Mouse (Mus musculus): Measurements from ENCODE around the gene Synpo2l. TPM values are rescaled to one million over a fixed set of nuclear protein-coding genes. Genes with fewer than 3 reads are reported as not detected.

Synpo2l gene
- polyA plus RNA-seq, 1 experiment from 2014 or later: 0.17 TPM

DNA sequence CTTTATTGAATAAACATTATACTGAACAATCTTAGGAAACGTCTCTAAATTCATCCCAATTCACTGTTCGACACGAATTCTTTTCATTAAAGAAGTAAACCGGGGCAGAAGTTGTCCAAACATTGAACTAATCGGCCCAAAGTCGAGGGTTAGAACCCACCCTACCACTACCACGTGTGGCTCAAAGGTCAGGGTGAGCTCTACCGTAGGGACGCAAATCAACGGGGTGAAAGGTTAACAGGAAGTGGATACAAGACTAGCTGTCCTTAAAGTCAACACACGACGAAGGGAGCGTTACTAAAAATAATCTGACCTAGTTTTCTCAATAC, 5.5 kb upstream of the Synpo2l start:
- H3K4me3 ChIP-seq: peak overlapping the region; percentile 85
- H3K4me2 ChIP-seq (replicated peaks): peak overlapping the region; percentile 83
- H3K27ac ChIP-seq (replicated peaks): peak overlapping the region; percentile 83
- ATAC-seq (replicated peaks): peak; percentile 72
- no peaks in the 10 kb centered on the region; the same call in 1 of the 2 replicates for H3K27me3 ChIP-seq
- H3K9me3 ChIP-seq: no peaks in the 10 kb centered on the region
- H3K36me3 ChIP-seq: peaks cover 27% of the 10 kb centered on the region
- 12% methylated on average over 13 of the region's 13 CpGs for WGBS
- H3K9ac ChIP-seq (replicated peaks): peak overlapping the region; percentile 38
- H3K4me1 ChIP-seq: peaks cover 20% of the 10 kb centered on the region

GRCm38 (mm10) chr14:20672990-20673389, 4.8 kb upstream of the Synpo2l start:
- no peak overlapping the region for H3K4me3 ChIP-seq
- ATAC-seq (replicated peaks): no peak
- H3K27me3 ChIP-seq: no peaks in the 10 kb centered on the region; the same call in 1 of the 2 replicates
- no peaks in the 10 kb centered on the region for H3K9me3 ChIP-seq
- peaks cover 20% of the 10 kb centered on the region for H3K4me1 ChIP-seq
- peaks cover 20% of the 10 kb centered on the region for H3K36me3 ChIP-seq
- WGBS: 92% methylated on average over 2 of the region's 2 CpGs
- peak overlapping the region; percentile 83; the same call in 1 of the 2 replicates for H3K4me2 ChIP-seq (replicated peaks)
- no peak overlapping the region for H3K27ac ChIP-seq (replicated peaks)
- no peak overlapping the region for H3K9ac ChIP-seq (replicated peaks)

- ATAC-seq (replicated peaks): no peak
- Histone ChIP-seq H3K9ac (replicated peaks) (no peak overlapping the region), H3K27ac (replicated peaks) (no peak overlapping the region), H3K36me3 (no peaks in the 10 kb centered on the region), H3K4me1 (no peaks in the 10 kb centered on the region), H3K4me2 (replicated peaks) (no peak overlapping the region), H3K27me3 (peaks cover 8% of the 10 kb centered on the region; the same call in 1 of the 2 replicates), H3K4me3 (no peak overlapping the region), H3K9me3 (no peaks in the 10 kb centered on the region)
- 67% methylated on average over 1 of the region's 1 CpGs for WGBS
Measured at GRCm38 (mm10) chr14:20667469-20667868, 685 bp downstream of the Synpo2l start.

DNA sequence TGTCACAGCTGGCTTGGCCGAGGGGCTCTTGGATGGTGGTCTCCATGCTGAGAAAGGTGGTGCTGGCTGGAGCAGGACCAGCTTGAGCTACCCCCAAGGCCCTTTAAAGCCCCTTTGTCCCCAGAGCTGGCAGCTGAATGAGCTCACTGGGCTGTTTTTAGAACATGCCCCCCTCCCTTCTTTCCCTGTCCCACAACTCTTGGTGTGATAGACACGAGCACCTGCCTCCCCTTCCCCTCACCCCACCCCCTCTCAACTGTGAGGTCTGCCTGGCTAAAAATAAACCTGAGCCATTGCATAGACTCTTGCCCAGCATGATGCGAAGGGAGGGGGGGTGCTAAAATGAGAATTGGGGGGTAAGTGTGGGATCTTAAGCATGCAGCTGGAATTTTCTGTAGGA, 3.7 kb downstream of the Synpo2l start:
- ATAC-seq (replicated peaks): no peak

DNA sequence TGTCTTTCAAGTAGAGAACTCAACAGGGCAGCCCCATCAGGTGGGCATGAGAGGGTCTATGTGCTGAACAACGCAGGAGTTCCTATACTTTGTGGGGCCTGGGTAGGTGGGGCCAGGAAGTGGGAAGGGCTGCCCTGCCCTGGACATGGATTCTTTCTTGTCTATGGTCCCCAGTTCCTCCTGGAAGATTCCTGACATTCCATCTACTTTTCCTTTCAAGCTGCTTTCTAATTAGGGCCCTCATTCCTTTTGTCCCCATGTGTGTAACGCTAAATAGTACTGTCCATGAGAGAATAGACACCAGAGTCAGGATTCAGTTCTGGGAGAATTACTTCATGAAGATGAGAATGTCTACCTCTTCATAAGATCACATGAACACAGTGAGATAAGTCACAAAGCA, 4.6 kb downstream of the Synpo2l start:
- Histone ChIP-seq H3K27ac (replicated peaks) (no peak overlapping the region), H3K4me1 (peaks cover 11% of the 10 kb centered on the region), H3K9ac (replicated peaks) (no peak overlapping the region), H3K9me3 (no peaks in the 10 kb centered on the region), H3K27me3 (0 out of 2 replicates have a peak, but pooled peaks cover 8% of the 10 kb centered on the region), H3K36me3 (no peaks in the 10 kb centered on the region), H3K4me2 (replicated peaks) (no peak overlapping the region), H3K4me3 (no peak overlapping the region)
- ATAC-seq (replicated peaks): no peak
- WGBS: 73% methylated on average over 2 of the region's 2 CpGs

More for the DNA sequence above, 3.7 kb downstream of the Synpo2l start:
- Histone ChIP-seq H3K36me3 (no peaks in the 10 kb centered on the region), H3K9me3 (no peaks in the 10 kb centered on the region), H3K4me3 (no peak overlapping the region), H3K4me2 (replicated peaks) (no peak overlapping the region), H3K4me1 (peaks cover 11% of the 10 kb centered on the region), H3K27me3 (0 out of 2 replicates have a peak, but pooled peaks cover 8% of the 10 kb centered on the region), H3K9ac (replicated peaks) (no peak overlapping the region), H3K27ac (replicated peaks) (no peak overlapping the region)
- 40% methylated on average over 3 of the region's 3 CpGs for WGBS

DNA sequence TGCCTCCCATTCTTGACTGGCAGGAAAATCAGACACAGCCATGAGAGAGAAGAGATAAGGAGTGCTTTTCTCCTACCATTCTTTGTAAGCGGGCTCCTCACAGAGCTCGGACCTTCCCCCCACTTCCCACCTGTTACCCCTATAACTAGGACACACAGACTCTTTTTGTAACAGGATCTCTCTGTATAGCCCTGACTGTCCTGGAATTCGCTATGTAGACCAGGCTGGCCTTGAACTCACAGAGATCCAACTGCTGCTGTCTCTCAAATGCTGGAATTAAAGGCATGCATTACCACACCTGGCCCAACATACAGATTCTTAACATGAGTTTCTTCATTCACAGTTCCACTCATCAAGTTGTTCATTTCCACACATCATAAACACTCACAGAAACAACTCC, 5.4 kb downstream of the Synpo2l start:
- Histone ChIP-seq H3K9me3 (no peaks in the 10 kb centered on the region), H3K27ac (replicated peaks) (no peak overlapping the region), H3K4me1 (peaks cover 11% of the 10 kb centered on the region), H3K27me3 (0 out of 2 replicates have a peak, but pooled peaks cover 8% of the 10 kb centered on the region), H3K9ac (replicated peaks) (no peak overlapping the region), H3K36me3 (no peaks in the 10 kb centered on the region), H3K4me2 (replicated peaks) (no peak overlapping the region), H3K4me3 (no peak overlapping the region)
- no peak for ATAC-seq (replicated peaks)
- 92% methylated on average over 3 of the region's 3 CpGs for WGBS

- 8% methylated on average over 19 of the region's 19 CpGs for WGBS
- Histone ChIP-seq H3K4me3 (peak overlapping the region; percentile 52), H3K27ac (replicated peaks) (peak overlapping the region; percentile 64), H3K4me2 (replicated peaks) (peak overlapping the region; percentile 69), H3K36me3 (no peaks in the 10 kb centered on the region), H3K9ac (replicated peaks) (peak overlapping the region; percentile 60), H3K4me1 (peaks cover 11% of the 10 kb centered on the region), H3K9me3 (no peaks in the 10 kb centered on the region), H3K27me3 (0 out of 2 replicates have a peak, but pooled peaks cover 8% of the 10 kb centered on the region)
- ATAC-seq (replicated peaks): peak; percentile 21; the same call in 1 of the 2 replicates
Measured at GRCm38 (mm10) chr14:20661661-20662331, 6.4 kb downstream of the Synpo2l start.

- 1% methylated on average over 52 of the region's 52 CpGs for WGBS
- Histone ChIP-seq H3K27ac (replicated peaks) (peak overlapping the region; percentile 64), H3K27me3 (0 out of 2 replicates have a peak, but pooled peaks cover 8% of the 10 kb centered on the region), H3K4me2 (replicated peaks) (peak overlapping the region; percentile 69), H3K9me3 (no peaks in the 10 kb centered on the region), H3K4me1 (peaks cover 11% of the 10 kb centered on the region), H3K9ac (replicated peaks) (peak overlapping the region; percentile 60), H3K36me3 (no peaks in the 10 kb centered on the region), H3K4me3 (peak overlapping the region; percentile 52)
- ATAC-seq (replicated peaks): peak; percentile 88
Measured at GRCm38 (mm10) chr14:20660827-20661660, 7.1 kb downstream of the Synpo2l start.

- no peaks in the 10 kb centered on the region for H3K9me3 ChIP-seq
- H3K4me1 ChIP-seq: peaks cover 11% of the 10 kb centered on the region
- H3K27ac ChIP-seq (replicated peaks): no peak overlapping the region
- H3K9ac ChIP-seq (replicated peaks): no peak overlapping the region
- no peak overlapping the region for H3K4me2 ChIP-seq (replicated peaks)
- WGBS: 97% methylated on average over 7 of the region's 7 CpGs
- H3K27me3 ChIP-seq: 0 out of 2 replicates have a peak, but pooled peaks cover 5% of the 10 kb centered on the region
- ATAC-seq (replicated peaks): no peak
- H3K36me3 ChIP-seq: no peaks in the 10 kb centered on the region
- H3K4me3 ChIP-seq: no peak overlapping the region
Measured at GRCm38 (mm10) chr14:20659687-20660086, 8.5 kb downstream of the Synpo2l start.

DNA sequence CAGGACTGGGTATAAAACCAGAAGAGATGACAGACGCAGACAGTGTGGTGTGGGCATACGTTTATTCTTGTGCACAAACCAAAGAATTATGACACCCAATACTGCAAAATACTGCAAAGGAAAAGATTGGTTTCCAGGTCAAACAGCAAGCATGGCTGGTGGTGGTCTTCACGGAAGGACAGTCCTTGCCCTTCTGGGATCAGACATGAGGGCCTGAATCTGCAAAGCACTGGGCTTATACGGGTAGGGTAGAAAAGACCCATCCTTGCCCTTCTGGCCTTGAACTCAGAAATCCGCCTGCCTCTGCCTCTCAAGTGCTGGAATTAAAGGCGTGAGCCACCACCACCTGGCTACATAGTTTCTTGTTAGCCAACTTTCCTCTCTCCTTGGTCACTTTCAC, 9.3 kb downstream of the Synpo2l start:
- Histone ChIP-seq H3K36me3 (no peaks in the 10 kb centered on the region), H3K4me3 (no peak overlapping the region), H3K27me3 (0 out of 2 replicates have a peak, but pooled peaks cover 5% of the 10 kb centered on the region), H3K9me3 (no peaks in the 10 kb centered on the region), H3K4me1 (peaks cover 11% of the 10 kb centered on the region), H3K4me2 (replicated peaks) (no peak overlapping the region), H3K27ac (replicated peaks) (no peak overlapping the region), H3K9ac (replicated peaks) (no peak overlapping the region)
- WGBS: 90% methylated on average over 6 of the region's 6 CpGs
- no peak for ATAC-seq (replicated peaks)

- no peak overlapping the region for H3K9ac ChIP-seq (replicated peaks)
- no peak for ATAC-seq (replicated peaks)
- no peaks in the 10 kb centered on the region for H3K36me3 ChIP-seq
- no peaks in the 10 kb centered on the region for H3K9me3 ChIP-seq
- H3K4me3 ChIP-seq: no peak overlapping the region
- H3K27me3 ChIP-seq: 0 out of 2 replicates have a peak, but pooled peaks cover 5% of the 10 kb centered on the region
- peaks cover 11% of the 10 kb centered on the region for H3K4me1 ChIP-seq
- no peak overlapping the region for H3K27ac ChIP-seq (replicated peaks)
- H3K4me2 ChIP-seq (replicated peaks): no peak overlapping the region
Measured at GRCm38 (mm10) chr14:20658326-20658725, 9.8 kb downstream of the Synpo2l start.

DNA sequence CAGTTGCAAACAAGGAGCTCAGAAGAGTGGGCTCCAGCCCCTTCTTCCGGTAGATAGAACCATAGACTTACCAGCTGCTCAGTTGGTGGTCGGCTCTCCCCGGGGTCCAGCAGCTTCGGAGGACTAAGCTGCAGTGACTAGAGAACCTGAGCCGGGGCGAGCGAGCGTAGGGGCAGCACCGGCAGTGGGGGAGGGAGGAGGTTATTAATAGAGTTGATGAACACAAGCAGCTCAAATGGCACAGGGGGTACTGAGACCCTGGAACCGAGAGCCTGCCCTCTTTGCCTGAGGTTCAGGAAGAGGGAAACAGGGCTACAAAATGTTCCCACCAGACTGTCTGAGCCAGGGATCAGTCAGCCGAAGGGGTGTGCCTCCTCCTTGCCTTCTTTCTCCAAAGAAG, 11.8 kb downstream of the Synpo2l start, which contains the start of gene Myoz1:
Myoz1 (minus strand) TSS at position 180 of the 400 bp plus-strand sequence.
- ATAC-seq (replicated peaks): no peak
- 37% methylated on average over 11 of the region's 11 CpGs for WGBS
- H3K27ac ChIP-seq (replicated peaks): no peak within 1 kb of the TSS
- H3K4me3 ChIP-seq: no peak within 1 kb of the TSS
- H3K36me3 ChIP-seq: no peaks in the 10 kb centered on the region
- no peak within 1 kb of the TSS for H3K9ac ChIP-seq (replicated peaks)
- H3K4me2 ChIP-seq (replicated peaks): no peak within 1 kb of the TSS
- H3K9me3 ChIP-seq: no peaks in the 10 kb centered on the region
- peaks cover 3% of the 10 kb centered on the region; the same call in 1 of the 2 replicates for H3K4me1 ChIP-seq
- H3K27me3 ChIP-seq: no peaks in the 10 kb centered on the region
